Mouse (Mus musculus): Measurements from ENCODE around the gene Fkrp.

The Fkrp gene

GRCm38 (mm10) chr7:16830449-16830848 is 13.9 kb upstream of the Fkrp start:
- no peak for DNase-seq (ENCODE audit: low spot score)

GRCm38 (mm10) chr7:16827274-16827673 is 10.7 kb upstream of the Fkrp start:
- peak; percentile 84 for DNase-seq (ENCODE audit: low spot score)

GRCm38 (mm10) chr7:16826571-16826970 is 10.0 kb upstream of the Fkrp start:
- DNase-seq (ENCODE audit: low spot score) = no peak

GRCm38 (mm10) chr7:16825785-16826184 is 9.3 kb upstream of the Fkrp start:
- peak; percentile 80 for DNase-seq (ENCODE audit: low spot score)

- DNase-seq (ENCODE audit: low spot score) = no peak
Measured at GRCm38 (mm10) chr7:16823734-16824133, 7.2 kb upstream of the Fkrp start.

GRCm38 (mm10) chr7:16821669-16822101 is 5.2 kb upstream of the Fkrp start:
- DNase-seq (ENCODE audit: low spot score) = no peak

GRCm38 (mm10) chr7:16821091-16821490 is 4.6 kb upstream of the Fkrp start:
- DNase-seq (ENCODE audit: low spot score) = no peak

GRCm38 (mm10) chr7:16820271-16820763 is 3.8 kb upstream of the Fkrp start:
- DNase-seq (ENCODE audit: low spot score) = no peak

GRCm38 (mm10) chr7:16819794-16820193 is 3.3 kb upstream of the Fkrp start:
- no peak for DNase-seq (ENCODE audit: low spot score)

- DNase-seq (ENCODE audit: low spot score) = no peak
Measured at GRCm38 (mm10) chr7:16817693-16818092, 1.2 kb upstream of the Fkrp start.

- peak; percentile 74 for DNase-seq (ENCODE audit: low spot score)
Measured at GRCm38 (mm10) chr7:16816078-16816474, 456 bp downstream of the Fkrp start.

GRCm38 (mm10) chr7:16815351-16815941 is 1.1 kb downstream of the Fkrp start, which contains the start of gene Strn4:
Gene Strn4, plus strand, starts transcription at chr7:16815889.
- no peak for DNase-seq (ENCODE audit: low spot score)

- no peak for DNase-seq (ENCODE audit: low spot score)
Measured at GRCm38 (mm10) chr7:16812505-16812904, 4.0 kb downstream of the Fkrp start.

- DNase-seq (ENCODE audit: low spot score) = no peak
Measured at GRCm38 (mm10) chr7:16811649-16812070, 4.9 kb downstream of the Fkrp start.

- no peak for DNase-seq (ENCODE audit: low spot score)
Measured at GRCm38 (mm10) chr7:16810920-16811648, 5.4 kb downstream of the Fkrp start.

GRCm38 (mm10) chr7:16810399-16810919 is 6.1 kb downstream of the Fkrp start:
- DNase-seq (ENCODE audit: low spot score) = no peak

GRCm38 (mm10) chr7:16809739-16810138 is 6.8 kb downstream of the Fkrp start:
- peak; percentile 33 for DNase-seq (ENCODE audit: low spot score)

- no peak for DNase-seq (ENCODE audit: low spot score)
Measured at GRCm38 (mm10) chr7:16808647-16809046, 7.9 kb downstream of the Fkrp start.

GRCm38 (mm10) chr7:16807936-16808335 is 8.6 kb downstream of the Fkrp start:
- no peak for DNase-seq (ENCODE audit: low spot score)

- no peak for DNase-seq (ENCODE audit: low spot score)
Measured at GRCm38 (mm10) chr7:16804409-16805028, 12.0 kb downstream of the Fkrp start.

- no peak for DNase-seq (ENCODE audit: low spot score)
Measured at GRCm38 (mm10) chr7:16794886-16795285, 21.6 kb downstream of the Fkrp start.

GRCm38 (mm10) chr7:16793010-16793725 is 23.4 kb downstream of the Fkrp start:
- DNase-seq (ENCODE audit: low spot score) = no peak

Data from T-cell, adult 2 months (primary cell).